Mouse (Mus musculus) MEL (cell line): ENCODE results near the gene Slc15a1. TPM values are rescaled to one million over a fixed set of nuclear protein-coding genes. Genes with fewer than 3 reads are reported as not detected.

Experiments used
- DNase-seq: peaks from one replicate; pipeline ENCODE4 v3.0.0; 2011; ENCODE audit warnings: low read depth, low spot score
- H3K27ac ChIP-seq: 2 replicates; pipeline ENCODE4 v1.5.1; 2012; ENCODE audit warnings: low read depth, mild to moderate bottlenecking, control low read depth, low read length, moderate library complexity; ENCODE audit not compliant: control insufficient read depth
- H3K27me3 ChIP-seq, 2 experiments: fragments of 150-350 bp in 1 of 2; sonication (generic) in 1 of 2; 2 replicates each; pipeline ENCODE4 v1.6.1; 2012; ENCODE audit warnings: low read length in 2 of 2, mild to moderate bottlenecking in 2 of 2, improper control_type of control experiment in 1 of 2, moderate library complexity in 1 of 2; ENCODE audit not compliant: insufficient read depth in 2 of 2, control insufficient read depth in 1 of 2
- H3K36me3 ChIP-seq, 2 experiments: 2 replicates each; pipeline ENCODE4 v1.6.1; 2012 to 2014; ENCODE audit warnings: low read length in 2 of 2, improper control_type of control experiment in 1 of 2, inconsistent platforms in 1 of 2, mild to moderate bottlenecking in 1 of 2; ENCODE audit not compliant: insufficient read depth in 2 of 2, control insufficient read depth in 1 of 2
- H3K4me1 ChIP-seq, 2 experiments: fragments of 150-350 bp in 1 of 2; sonication (generic) in 1 of 2; 2 replicates each; pipeline ENCODE4 v1.6.1; 2012; ENCODE audit warnings: low read length in 2 of 2, improper control_type of control experiment in 1 of 2, mild to moderate bottlenecking in 1 of 2; ENCODE audit not compliant: insufficient read depth in 2 of 2, control insufficient read depth in 1 of 2
- H3K4me3 ChIP-seq, 2 experiments: fragments of 150-350 bp in 1 of 2; sonication (generic) in 1 of 2; 2 replicates each; pipeline ENCODE4 v1.5.1; 2012; ENCODE audit warnings: low read depth in 2 of 2, low read length in 2 of 2, mild to moderate bottlenecking in 2 of 2, moderate library complexity in 2 of 2, control low read depth in 1 of 2, improper control_type of control experiment in 1 of 2; ENCODE audit not compliant: control insufficient read depth in 1 of 2, insufficient read depth in 1 of 2
- H3K79me2 ChIP-seq: 2 replicates; pipeline ENCODE4 v1.6.1; 2012; ENCODE audit warnings: mild to moderate bottlenecking, low read length, moderate library complexity; ENCODE audit not compliant: control insufficient read depth, poor library complexity, insufficient read depth
- H3K9ac ChIP-seq: 2 replicates; pipeline ENCODE4 v1.6.1; 2012; ENCODE audit warnings: low read depth, mild to moderate bottlenecking, control low read depth, low read length, moderate library complexity; ENCODE audit not compliant: control insufficient read depth, poor library complexity, severe bottlenecking
- H3K9me3 ChIP-seq: fragments of 150-350 bp; sonication (generic); replicated peaks from 2 replicates; pipeline ENCODE4 v1.6.1; 2012; ENCODE audit warnings: mild to moderate bottlenecking, low read length, improper control_type of control experiment, moderate library complexity; ENCODE audit not compliant: insufficient read depth
- CHD1 ChIP-seq: IDR thresholded peaks from 2 replicates; pipeline ENCODE4 v1.6.1; 2012; ENCODE audit warnings: low read depth, mild to moderate bottlenecking, inconsistent platforms, low read length, improper control_type of control experiment
- CHD2 ChIP-seq: IDR thresholded peaks from 2 replicates; pipeline ENCODE4 v1.6.1; 2011; ENCODE audit warnings: low read length, improper control_type of control experiment
- CTCF ChIP-seq, 3 experiments: IDR thresholded peaks in 2 of 3; conservative IDR thresholded peaks in 1 of 3; 2 replicates each; pipeline ENCODE4 v1.5.1; 2011 to 2012; ENCODE audit warnings: low read length in 3 of 3, low read depth in 2 of 3, mild to moderate bottlenecking in 2 of 3, improper control_type of control experiment in 1 of 3, inconsistent platforms in 1 of 3, mixed read lengths in 1 of 3, moderate library complexity in 1 of 3; ENCODE audit not compliant: control insufficient read depth in 1 of 3, insufficient read depth in 1 of 3, poor library complexity in 1 of 3, severe bottlenecking in 1 of 3
- E2F4 ChIP-seq: IDR thresholded peaks from 2 replicates; pipeline ENCODE4 v1.6.1; 2011; ENCODE audit warnings: low read depth, low read length, improper control_type of control experiment, borderline replicate concordance
- ETS1 ChIP-seq: IDR thresholded peaks from 2 replicates; pipeline ENCODE4 v1.6.1; 2012; ENCODE audit warnings: low read depth, mild to moderate bottlenecking, inconsistent platforms, low read length, improper control_type of control experiment, moderate library complexity
- GABPA ChIP-seq: IDR thresholded peaks from 2 replicates; pipeline ENCODE4 v1.6.1; 2012; ENCODE audit warnings: low read depth, mild to moderate bottlenecking, inconsistent platforms, low read length, improper control_type of control experiment, moderate library complexity
- GATA1 ChIP-seq: IDR thresholded peaks from 2 replicates; pipeline ENCODE4 v1.6.1; 2011; ENCODE audit warnings: low read depth, low read length, improper control_type of control experiment
- HCFC1 ChIP-seq: IDR thresholded peaks from 2 replicates; pipeline ENCODE4 v1.6.1; 2012; ENCODE audit warnings: low read depth, mild to moderate bottlenecking, inconsistent platforms, low read length, improper control_type of control experiment, moderate library complexity
- JUND ChIP-seq: IDR thresholded peaks from 2 replicates; pipeline ENCODE4 v1.6.1; 2011; ENCODE audit warnings: low read depth, mild to moderate bottlenecking, improper control_type of control experiment, low read length
- MAFK ChIP-seq: IDR thresholded peaks from 2 replicates; pipeline ENCODE4 v1.6.1; 2011; ENCODE audit warnings: low read depth, mild to moderate bottlenecking, low read length, improper control_type of control experiment, borderline replicate concordance
- MAX ChIP-seq: IDR thresholded peaks from 2 replicates; pipeline ENCODE4 v1.6.1; 2011; ENCODE audit warnings: low read length, improper control_type of control experiment
- MAZ ChIP-seq: IDR thresholded peaks from 2 replicates; pipeline ENCODE4 v1.6.1; 2012; ENCODE audit warnings: low read depth, mild to moderate bottlenecking, inconsistent platforms, low read length, improper control_type of control experiment
- MXI1 ChIP-seq: IDR thresholded peaks from 2 replicates; pipeline ENCODE4 v1.6.1; 2011; ENCODE audit warnings: mild to moderate bottlenecking, low read depth, low read length, improper control_type of control experiment
- MYB ChIP-seq: IDR thresholded peaks from 2 replicates; pipeline ENCODE4 v1.6.1; 2011; ENCODE audit warnings: mild to moderate bottlenecking, low read depth, low read length, improper control_type of control experiment
- MYC ChIP-seq: IDR thresholded peaks from 2 replicates; pipeline ENCODE4 v1.6.1; 2011; ENCODE audit warnings: low read depth, mild to moderate bottlenecking, low read length, improper control_type of control experiment, moderate library complexity
- NELFE ChIP-seq: IDR thresholded peaks from 2 replicates; pipeline ENCODE4 v1.6.1; 2011; ENCODE audit warnings: low read depth, low read length, improper control_type of control experiment
- NRF1 ChIP-seq: IDR thresholded peaks from 2 replicates; pipeline ENCODE4 v1.6.1; 2014; ENCODE audit warnings: low read depth, mild to moderate bottlenecking, inconsistent platforms, low read length, improper control_type of control experiment, moderate library complexity; ENCODE audit not compliant: poor library complexity, insufficient read depth, severe bottlenecking
- POLR2A ChIP-seq, 2 experiments: IDR thresholded peaks; 2 replicates each; pipeline ENCODE4 v1.6.1; 2011 to 2012; ENCODE audit warnings: low read length in 2 of 2, mild to moderate bottlenecking in 2 of 2, control low read depth in 1 of 2, improper control_type of control experiment in 1 of 2, low read depth in 1 of 2, moderate library complexity in 1 of 2; ENCODE audit not compliant: control insufficient read depth in 1 of 2, insufficient read depth in 1 of 2, poor library complexity in 1 of 2
- POLR2AphosphoS2 ChIP-seq: IDR thresholded peaks from 2 replicates; pipeline ENCODE4 v1.6.1; 2011; ENCODE audit warnings: low read length, improper control_type of control experiment
- POLR2AphosphoS5 ChIP-seq: IDR thresholded peaks from 2 replicates; pipeline ENCODE4 v1.6.1; 2012; ENCODE audit warnings: low read depth, borderline replicate concordance, mild to moderate bottlenecking, inconsistent platforms, low read length, moderate library complexity, mixed read lengths
- TCF12 ChIP-seq: IDR thresholded peaks from 2 replicates; pipeline ENCODE4 v1.6.1; 2014; ENCODE audit warnings: low read depth, mild to moderate bottlenecking, inconsistent platforms, low read length, improper control_type of control experiment, moderate library complexity
- UBTF ChIP-seq: IDR thresholded peaks from 2 replicates; pipeline ENCODE4 v1.6.1; 2012; ENCODE audit warnings: low read depth, mild to moderate bottlenecking, inconsistent platforms, low read length, improper control_type of control experiment, moderate library complexity, borderline replicate concordance; ENCODE audit not compliant: insufficient read depth
- USF1 ChIP-seq: IDR thresholded peaks from 2 replicates; pipeline ENCODE4 v1.6.1; 2014; ENCODE audit warnings: low read depth, mild to moderate bottlenecking, inconsistent platforms, low read length, improper control_type of control experiment, moderate library complexity
- USF2 ChIP-seq, 2 experiments: IDR thresholded peaks; 2 replicates each; pipeline ENCODE4 v1.6.1; 2011 to 2012; ENCODE audit warnings: improper control_type of control experiment in 2 of 2, low read length in 2 of 2, borderline replicate concordance in 1 of 2, inconsistent platforms in 1 of 2, low read depth in 1 of 2, mild to moderate bottlenecking in 1 of 2; ENCODE audit not compliant: insufficient read depth in 1 of 2
- ZC3H11A ChIP-seq: IDR thresholded peaks from 2 replicates; pipeline ENCODE4 v1.6.1; 2012; ENCODE audit warnings: low read depth, mild to moderate bottlenecking, inconsistent platforms, low read length, improper control_type of control experiment
- ZKSCAN1 ChIP-seq: IDR thresholded peaks from 2 replicates; pipeline ENCODE4 v1.6.1; 2012; ENCODE audit warnings: low read depth, mild to moderate bottlenecking, inconsistent platforms, low read length, improper control_type of control experiment, moderate library complexity
- ZNF384 ChIP-seq: IDR thresholded peaks from 2 replicates; pipeline ENCODE4 v1.6.1; 2012; ENCODE audit warnings: low read depth, mild to moderate bottlenecking, inconsistent platforms, low read length, improper control_type of control experiment
- polyA plus RNA-seq, 2 experiments: library from polyadenylated mRNA; stranded (reverse) in 1 of 2; unstranded in 1 of 2; fragments of >175 nt in 1 of 2; fragments of >200 nt in 1 of 2; gene quantifications; 2 replicates each; pipeline versions ENCODE4 v1.2.1 to v1.2.4; 2012; ENCODE audit warnings: low replicate concordance in 2 of 2, low read depth in 1 of 2; ENCODE audit not compliant: insufficient read length in 2 of 2, insufficient read depth in 1 of 2, missing spikeins in 1 of 2
- total RNA-seq: library from RNA; depleted of rRNA; stranded (reverse); fragments of 300-350 nt; gene quantifications from 2 replicates; pipeline ENCODE4 v1.2.3, GENCODE M21; 2012

Gene Slc15a1
- total and polyA plus RNA-seq, 3 experiments = not detected

GRCm38 (mm10) chr14:121457536-121457935 lies 47.5 kb downstream of the Slc15a1 start:
- Histone ChIP-seq H3K36me3 (peaks cover 0 to 8% of the 10 kb centered on the region in 2 experiments; a peak in 2 of 4 replicates), H3K27ac (no peak overlapping the region), H3K4me3 (no peak overlapping the region), H3K79me2 (no peaks in the 10 kb centered on the region), H3K4me1 (peaks cover 0 to 7% of the 10 kb centered on the region in 2 experiments; a peak in 3 of 4 replicates), H3K27me3 (peaks cover 0 to 1% of the 10 kb centered on the region in 2 experiments; a peak in 3 of 4 replicates), H3K9me3 (no peaks in the 10 kb centered on the region), H3K9ac (no peak overlapping the region)
- TF ChIP-seq ZKSCAN1 (no peak), E2F4 (no peak), USF2 (IDR thresholded peaks at IDR 0.05; ENCODE audit: borderline replicate concordance in 1 of 2, insufficient read depth in 1 of 2, low read depth in 1 of 2, low read length in 2 of 2) (no peak)
- no peak for DNase-seq

- peaks cover 0 to 7% of the 10 kb centered on the region in 2 experiments; a peak in 3 of 4 replicates for H3K4me1 ChIP-seq
- peaks cover 0 to 8% of the 10 kb centered on the region in 2 experiments; a peak in 2 of 4 replicates for H3K36me3 ChIP-seq
- TF ChIP-seq ETS1 = no peak
- TF ChIP-seq UBTF = no peak
- peak; percentile 95 for TF ChIP-seq USF1
- TF ChIP-seq HCFC1 = peak; percentile 48; the same call in 1 of the 2 replicates
- TF ChIP-seq E2F4 = no peak
- peak in 1 of 2 experiments; percentile 57; a peak in 1 of 4 replicates for TF ChIP-seq POLR2A (IDR thresholded peaks at IDR 0.05; ENCODE audit: control insufficient read depth in 1 of 2, insufficient read depth in 1 of 2, low read depth in 1 of 2, low read length in 2 of 2, poor library complexity in 1 of 2)
- peak; percentile 43 to 79; a peak in 3 of 4 replicates for TF ChIP-seq USF2 (IDR thresholded peaks at IDR 0.05; ENCODE audit: borderline replicate concordance in 1 of 2, insufficient read depth in 1 of 2, low read depth in 1 of 2, low read length in 2 of 2)
- TF ChIP-seq CHD2 = peak; percentile 78
- TF ChIP-seq ZNF384 = peak; percentile 81
- no peak for TF ChIP-seq POLR2AphosphoS5
- TF ChIP-seq TCF12 = 0 out of 2 replicates have a peak, but pooled peaks have one; percentile 21
- no peak for TF ChIP-seq NRF1
- TF ChIP-seq CHD1 = no peak
- TF ChIP-seq POLR2AphosphoS2 = no peak
- 0 out of 2 replicates have a peak, but pooled peaks have one; percentile 2 for TF ChIP-seq MYB
- TF ChIP-seq MAZ = no peak
- no peak for TF ChIP-seq GABPA
- peak; percentile 39; the same call in 1 of the 2 replicates for TF ChIP-seq GATA1
- TF ChIP-seq MXI1 = peak; percentile 43; the same call in 1 of the 2 replicates
- peak; percentile 84 for TF ChIP-seq MAX
- 0 out of 2 replicates have a peak, but pooled peaks have one; percentile 17 for TF ChIP-seq ZC3H11A
- no peak for TF ChIP-seq JUND
- no peak for TF ChIP-seq ZKSCAN1
- TF ChIP-seq MYC = 0 out of 2 replicates have a peak, but pooled peaks have one; percentile 43
- peak; percentile 17 to 36 (median 33); a peak in 4 of 6 replicates for TF ChIP-seq CTCF (IDR thresholded peaks at IDR 0.05 in 2 of 3, conservative IDR thresholded peaks at IDR 0.05 in 1 of 3; ENCODE audit: control insufficient read depth in 1 of 3, insufficient read depth in 1 of 3, low read depth in 2 of 3, low read length in 3 of 3, poor library complexity in 1 of 3, severe bottlenecking in 1 of 3)
- no peak for TF ChIP-seq MAFK
- 0 out of 2 replicates have a peak, but pooled peaks have one; percentile 42 for TF ChIP-seq NELFE
Measured at GRCm38 (mm10) chr14:121456416-121457285, 48.4 kb downstream of the Slc15a1 start.

More at GRCm38 (mm10) chr14:121456416-121457285, 48.4 kb downstream of the Slc15a1 start:
- DNase-seq = peak; percentile 67
- H3K27ac ChIP-seq = peak overlapping the region; percentile 41
- no peaks in the 10 kb centered on the region for H3K9me3 ChIP-seq
- peak overlapping the region; percentile 68 for H3K9ac ChIP-seq
- H3K27me3 ChIP-seq = peaks cover 0 to 1% of the 10 kb centered on the region in 2 experiments; a peak in 3 of 4 replicates
- peak overlapping the region; percentile 51 for H3K4me3 ChIP-seq
- no peaks in the 10 kb centered on the region for H3K79me2 ChIP-seq
